Mouse (Mus musculus) small intestine, adult 2 months (tissue): Measurements from ENCODE around the gene Phyhipl.

Source experiments
- CTCF ChIP-seq: fragments of 200-500 bp; IDR thresholded peaks from 2 replicates; pipeline ENCODE4 v1.5.1; 2012; ENCODE audit warnings: low read depth, mild to moderate bottlenecking, control low read depth, inconsistent platforms, low read length, moderate library complexity, mixed read lengths; ENCODE audit not compliant: insufficient replicate concordance, insufficient read length; ENCODE audit errors: extremely low read depth
- POLR2A ChIP-seq: fragments of 200-500 bp; IDR thresholded peaks from 2 replicates; pipeline ENCODE4 v1.6.1; 2012; ENCODE audit warnings: low read depth, mild to moderate bottlenecking, control low read depth, inconsistent platforms, low read length, moderate library complexity

- TF ChIP-seq CTCF (no peak), POLR2A (no peak)
These were observed 121.8 kb downstream of the Phyhipl start for GRCm38 (mm10) chr10:70533986-70534385.
